Mouse (Mus musculus) small intestine, adult 2 months (tissue): ENCODE measurements around the gene Cpe.

ENCODE experiments used
- CTCF ChIP-seq: fragments of 200-500 bp; IDR thresholded peaks from 2 replicates; pipeline ENCODE4 v1.5.1; 2012; ENCODE audit warnings: low read depth, mild to moderate bottlenecking, control low read depth, inconsistent platforms, low read length, moderate library complexity, mixed read lengths; ENCODE audit not compliant: insufficient replicate concordance, insufficient read length; ENCODE audit errors: extremely low read depth
- POLR2A ChIP-seq: fragments of 200-500 bp; IDR thresholded peaks from 2 replicates; pipeline ENCODE4 v1.6.1; 2012; ENCODE audit warnings: low read depth, mild to moderate bottlenecking, control low read depth, inconsistent platforms, low read length, moderate library complexity

DNA sequence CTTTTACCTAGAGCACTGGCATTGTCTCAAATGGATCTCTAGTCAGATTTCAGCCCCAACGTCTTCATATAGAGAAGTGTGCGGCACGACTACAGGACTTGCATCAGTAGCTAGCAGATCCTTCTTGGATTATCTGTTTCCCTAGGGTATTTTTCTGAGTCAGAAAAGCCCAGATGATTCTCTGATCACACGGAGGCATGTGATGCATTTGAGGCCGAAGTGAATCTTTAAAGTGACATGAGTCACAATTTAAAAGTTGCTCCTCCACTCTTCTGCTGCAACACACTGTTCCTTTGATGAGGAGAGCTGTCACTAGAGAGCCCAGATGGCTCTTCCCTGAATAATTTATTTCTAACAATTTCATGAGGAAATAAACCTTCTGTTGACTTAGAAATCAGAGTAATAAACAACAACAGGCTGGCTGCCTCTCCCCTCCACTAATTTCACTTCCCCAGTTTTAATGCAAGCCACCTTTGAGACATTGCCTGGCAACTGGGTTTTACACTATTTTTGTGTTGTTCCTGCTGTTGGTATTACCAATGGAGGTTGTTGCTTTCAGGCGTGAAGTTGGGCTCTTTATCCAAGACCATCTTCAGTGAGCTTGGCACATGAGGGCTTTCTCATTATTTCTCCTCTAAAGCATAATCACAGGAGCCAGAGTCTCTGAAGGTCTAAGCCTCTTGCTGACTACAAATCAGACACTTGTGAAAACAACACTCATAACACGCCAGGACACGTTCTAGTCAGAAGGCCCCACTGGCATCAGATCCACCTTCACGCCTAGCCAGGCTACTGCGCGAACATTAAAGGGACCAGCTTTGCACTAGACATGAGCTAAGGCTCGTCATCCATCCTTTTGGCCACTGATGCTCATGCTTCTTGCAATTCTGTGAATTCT is 48.5 kb downstream of the Cpe start:
- TF ChIP-seq CTCF (no peak), POLR2A (no peak)
